Mouse (Mus musculus): Measurements from ENCODE around the gene Gm128. TPM values are rescaled to one million over a fixed set of nuclear protein-coding genes. Genes with fewer than 3 reads are reported as not detected.
A peak's percentile ranks its signal among the peaks of the same experiment; 100 is the strongest.

The Gm128 gene
- polyA plus RNA-seq, 1 experiment from 2014 or later, result 0.29 TPM

GRCm38 (mm10) chr3:95256931-95257330 is 15.5 kb upstream of the Gm128 start:
- H3K36me3 ChIP-seq (ENCODE audit: control insufficient read depth, insufficient read depth, low read length), result peaks cover 41% of the 10 kb centered on the region
- no peaks in the 10 kb centered on the region for H3K9me3 ChIP-seq (ENCODE audit: control insufficient read depth, low read length)
- no peak overlapping the region for H3K4me3 ChIP-seq (ENCODE audit: low read length)
- WGBS, result 89% methylated on average over 5 of the region's 5 CpGs
- H3K27me3 ChIP-seq (ENCODE audit: control insufficient read depth, insufficient read depth, low read depth, low read length), result no peaks in the 10 kb centered on the region
- H3K27ac ChIP-seq (ENCODE audit: low read length), result no peak overlapping the region
- no peaks in the 10 kb centered on the region for H3K4me1 ChIP-seq (replicated peaks; ENCODE audit: control insufficient read depth, insufficient read depth, low read length)
- no peak for ATAC-seq (ENCODE audit: low read depth)
- no peak overlapping the region for H3K9ac ChIP-seq (ENCODE audit: low read length)
- H3K4me2 ChIP-seq (ENCODE audit: low read depth, low read length), result no peak overlapping the region

DNA sequence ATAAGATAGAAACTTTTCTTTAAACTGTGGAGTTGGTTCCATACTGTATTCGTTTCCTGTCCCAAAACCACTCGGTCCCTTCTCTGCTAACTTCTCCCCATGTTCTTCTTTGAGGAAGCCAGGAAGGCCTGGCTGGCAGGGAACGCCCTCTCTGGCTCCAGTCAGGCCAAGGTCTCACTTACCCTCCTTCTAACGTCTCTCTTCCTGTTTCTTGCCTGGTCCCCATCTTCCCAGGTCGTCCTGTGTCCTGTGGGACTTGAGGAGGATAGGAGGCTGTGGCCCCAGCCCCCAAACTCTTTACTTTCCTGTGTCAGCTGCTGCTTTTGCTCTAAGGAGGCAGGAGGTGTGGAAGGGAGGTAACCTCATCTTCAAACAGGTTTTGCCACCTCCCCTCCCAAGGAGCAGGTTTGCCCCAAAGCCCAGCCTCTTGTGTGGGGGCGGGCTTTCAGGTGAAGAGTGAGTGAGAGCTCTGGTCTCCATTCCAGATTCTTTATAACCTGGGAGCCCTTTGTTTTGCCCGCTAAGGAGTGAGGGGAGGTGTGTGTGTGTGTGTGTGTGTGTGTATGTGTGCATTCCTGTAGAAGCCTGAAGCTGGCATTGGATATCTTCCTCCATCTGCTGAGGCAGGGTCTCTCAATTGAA is 9.5 kb upstream of the Gm128 start, which contains the start of gene Bnipl:
Bnipl (minus strand) TSS at position 411 of the 642 bp plus-strand sequence.
- 34% methylated on average over 7 of the region's 7 CpGs for WGBS
- H3K4me3 ChIP-seq (ENCODE audit: low read length), result 0 out of 2 replicates have a peak within 1 kb of the TSS, but pooled peaks have one; percentile 10
- H3K27ac ChIP-seq (ENCODE audit: low read length), result peak within 1 kb of the TSS; percentile 78
- H3K27me3 ChIP-seq (ENCODE audit: control insufficient read depth, insufficient read depth, low read depth, low read length), result no peaks in the 10 kb centered on the region
- H3K9ac ChIP-seq (ENCODE audit: low read length), result peak within 1 kb of the TSS; percentile 38; the same call in 1 of the 2 replicates
- ATAC-seq (ENCODE audit: low read depth), result peak; percentile 81
- H3K4me1 ChIP-seq (replicated peaks; ENCODE audit: control insufficient read depth, insufficient read depth, low read length), result no peaks in the 10 kb centered on the region
- H3K4me2 ChIP-seq (ENCODE audit: low read depth, low read length), result peak within 1 kb of the TSS; percentile 38
- H3K9me3 ChIP-seq (ENCODE audit: control insufficient read depth, low read length), result no peaks in the 10 kb centered on the region
- H3K36me3 ChIP-seq (ENCODE audit: control insufficient read depth, insufficient read depth, low read length), result peaks cover 7% of the 10 kb centered on the region

DNA sequence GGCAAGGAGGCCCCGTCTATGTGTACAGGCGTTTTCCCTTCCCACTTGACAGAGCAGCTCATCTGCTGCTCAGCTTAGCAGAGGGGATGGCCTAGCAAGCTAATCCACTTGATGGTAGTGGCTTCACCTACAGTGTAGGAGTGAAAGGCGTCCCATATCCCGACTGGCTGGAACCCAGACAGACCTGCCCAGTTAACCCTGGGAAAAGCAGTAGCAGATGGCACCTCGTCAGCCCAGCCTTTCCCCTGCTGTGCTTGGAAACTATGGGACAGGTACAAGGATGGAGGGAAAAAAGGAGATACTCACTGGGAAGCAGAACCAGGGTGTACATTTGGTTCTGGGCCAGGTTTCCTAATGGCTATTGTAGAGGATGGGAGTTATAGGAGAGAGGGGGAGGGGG is 9.0 kb upstream of the Gm128 start:
- Histone ChIP-seq H3K9ac (ENCODE audit: low read length) (0 out of 2 replicates have a peak overlapping the region, but pooled peaks have one; percentile 21), H3K36me3 (ENCODE audit: control insufficient read depth, insufficient read depth, low read length) (peaks cover 9% of the 10 kb centered on the region), H3K27ac (ENCODE audit: low read length) (peak overlapping the region; percentile 78; the same call in 1 of the 2 replicates), H3K27me3 (ENCODE audit: control insufficient read depth, insufficient read depth, low read depth, low read length) (no peaks in the 10 kb centered on the region), H3K9me3 (ENCODE audit: control insufficient read depth, low read length) (no peaks in the 10 kb centered on the region), H3K4me2 (ENCODE audit: low read depth, low read length) (peak overlapping the region; percentile 38), H3K4me1 (replicated peaks; ENCODE audit: control insufficient read depth, insufficient read depth, low read length) (no peaks in the 10 kb centered on the region), H3K4me3 (ENCODE audit: low read length) (no peak overlapping the region)
- no peak; the same call in 1 of the 2 replicates for ATAC-seq (ENCODE audit: low read depth)
- 57% methylated on average over 5 of the region's 5 CpGs for WGBS

- Histone ChIP-seq H3K4me1 (replicated peaks; ENCODE audit: control insufficient read depth, insufficient read depth, low read length) (no peaks in the 10 kb centered on the region), H3K27ac (ENCODE audit: low read length) (no peak overlapping the region), H3K9me3 (ENCODE audit: control insufficient read depth, low read length) (no peaks in the 10 kb centered on the region), H3K4me2 (ENCODE audit: low read depth, low read length) (no peak overlapping the region), H3K27me3 (ENCODE audit: control insufficient read depth, insufficient read depth, low read depth, low read length) (no peaks in the 10 kb centered on the region), H3K4me3 (ENCODE audit: low read length) (no peak overlapping the region), H3K9ac (ENCODE audit: low read length) (no peak overlapping the region), H3K36me3 (ENCODE audit: control insufficient read depth, insufficient read depth, low read length) (peaks cover 6% of the 10 kb centered on the region; the same call in 1 of the 2 replicates)
- no peak for ATAC-seq (ENCODE audit: low read depth)
- 61% methylated on average over 1 of the region's 1 CpGs for WGBS
These were observed 6.4 kb upstream of the Gm128 start for GRCm38 (mm10) chr3:95247660-95248336.

GRCm38 (mm10) chr3:95246465-95247231 is 5.2 kb upstream of the Gm128 start:
- no peaks in the 10 kb centered on the region for H3K27me3 ChIP-seq (ENCODE audit: control insufficient read depth, insufficient read depth, low read depth, low read length)
- 71% methylated on average over 5 of the region's 5 CpGs for WGBS
- no peak overlapping the region for H3K27ac ChIP-seq (ENCODE audit: low read length)
- H3K4me2 ChIP-seq (ENCODE audit: low read depth, low read length), result no peak overlapping the region
- H3K4me1 ChIP-seq (replicated peaks; ENCODE audit: control insufficient read depth, insufficient read depth, low read length), result no peaks in the 10 kb centered on the region
- H3K9me3 ChIP-seq (ENCODE audit: control insufficient read depth, low read length), result no peaks in the 10 kb centered on the region
- H3K36me3 ChIP-seq (ENCODE audit: control insufficient read depth, insufficient read depth, low read length), result peaks cover 6% of the 10 kb centered on the region; the same call in 1 of the 2 replicates
- peak; percentile 64 for ATAC-seq (ENCODE audit: low read depth)
- H3K4me3 ChIP-seq (ENCODE audit: low read length), result no peak overlapping the region
- no peak overlapping the region for H3K9ac ChIP-seq (ENCODE audit: low read length)

DNA sequence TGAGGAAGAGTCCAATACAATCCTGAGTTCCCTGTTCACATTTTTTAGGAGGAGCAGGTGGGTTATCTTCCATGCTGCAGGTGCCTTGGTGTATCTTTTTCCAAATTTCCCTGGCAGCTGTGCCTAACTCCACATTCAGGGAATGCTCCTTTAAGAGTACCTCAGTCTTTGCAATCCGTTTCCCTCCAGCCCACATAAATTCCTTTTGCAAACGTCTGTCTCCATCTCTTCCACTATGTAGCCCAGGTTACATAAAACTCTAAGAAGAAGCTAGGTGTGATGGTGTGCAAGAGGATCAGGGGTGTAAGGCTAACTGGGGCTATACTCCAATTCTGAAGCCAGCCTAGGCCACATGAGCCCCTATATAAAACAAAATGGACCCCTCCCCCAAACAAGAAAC is 1.7 kb upstream of the Gm128 start:
- no peak for ATAC-seq (ENCODE audit: low read depth)
- Histone ChIP-seq H3K4me3 (ENCODE audit: low read length) (no peak overlapping the region), H3K27ac (ENCODE audit: low read length) (no peak overlapping the region), H3K36me3 (ENCODE audit: control insufficient read depth, insufficient read depth, low read length) (peaks cover 10% of the 10 kb centered on the region), H3K9me3 (ENCODE audit: control insufficient read depth, low read length) (no peaks in the 10 kb centered on the region), H3K9ac (ENCODE audit: low read length) (no peak overlapping the region), H3K4me2 (ENCODE audit: low read depth, low read length) (no peak overlapping the region), H3K27me3 (ENCODE audit: control insufficient read depth, insufficient read depth, low read depth, low read length) (no peaks in the 10 kb centered on the region), H3K4me1 (replicated peaks; ENCODE audit: control insufficient read depth, insufficient read depth, low read length) (peaks cover 5% of the 10 kb centered on the region)
- 71% methylated on average over 2 of the region's 2 CpGs for WGBS

DNA sequence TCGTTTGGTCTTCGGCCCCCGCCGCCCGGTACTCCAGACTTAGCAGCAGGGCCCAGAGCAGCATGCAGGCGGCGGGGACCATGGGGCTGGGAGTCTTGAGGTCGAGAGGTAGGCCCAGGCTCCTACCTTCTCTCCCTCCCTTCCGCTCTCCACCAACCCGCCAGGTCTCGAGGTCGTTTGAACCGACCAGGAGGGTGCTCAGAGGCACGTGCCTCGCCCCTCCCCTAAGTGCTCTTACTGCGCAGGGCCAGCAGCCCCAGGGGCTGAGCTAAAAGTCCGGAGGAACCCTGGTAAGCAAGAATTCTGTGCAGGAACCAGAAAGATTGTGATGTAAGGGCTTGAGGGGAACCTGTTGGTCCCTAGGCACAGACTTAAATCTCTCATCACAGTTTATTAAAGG is 498 bp downstream of the Gm128 start:
- 25% methylated on average over 17 of the region's 17 CpGs for WGBS
- Histone ChIP-seq H3K9me3 (ENCODE audit: control insufficient read depth, low read length) (no peaks in the 10 kb centered on the region), H3K27me3 (ENCODE audit: control insufficient read depth, insufficient read depth, low read depth, low read length) (no peaks in the 10 kb centered on the region), H3K27ac (ENCODE audit: low read length) (no peak overlapping the region), H3K9ac (ENCODE audit: low read length) (peak overlapping the region; percentile 39; the same call in 1 of the 2 replicates), H3K4me3 (ENCODE audit: low read length) (no peak overlapping the region), H3K4me2 (ENCODE audit: low read depth, low read length) (peak overlapping the region; percentile 24; the same call in 1 of the 2 replicates), H3K4me1 (replicated peaks; ENCODE audit: control insufficient read depth, insufficient read depth, low read length) (peaks cover 5% of the 10 kb centered on the region), H3K36me3 (ENCODE audit: control insufficient read depth, insufficient read depth, low read length) (peaks cover 20% of the 10 kb centered on the region)
- peak; percentile 76 for ATAC-seq (ENCODE audit: low read depth)

GRCm38 (mm10) chr3:95239971-95240370 is 1.4 kb downstream of the Gm128 start:
- no peak overlapping the region for H3K9ac ChIP-seq (ENCODE audit: low read length)
- no peak overlapping the region for H3K4me3 ChIP-seq (ENCODE audit: low read length)
- peaks cover 20% of the 10 kb centered on the region for H3K36me3 ChIP-seq (ENCODE audit: control insufficient read depth, insufficient read depth, low read length)
- H3K27me3 ChIP-seq (ENCODE audit: control insufficient read depth, insufficient read depth, low read depth, low read length), result no peaks in the 10 kb centered on the region
- peaks cover 5% of the 10 kb centered on the region for H3K4me1 ChIP-seq (replicated peaks; ENCODE audit: control insufficient read depth, insufficient read depth, low read length)
- no peak overlapping the region for H3K27ac ChIP-seq (ENCODE audit: low read length)
- WGBS, result 77% methylated on average over 12 of the region's 12 CpGs
- no peaks in the 10 kb centered on the region for H3K9me3 ChIP-seq (ENCODE audit: control insufficient read depth, low read length)
- ATAC-seq (ENCODE audit: low read depth), result no peak
- H3K4me2 ChIP-seq (ENCODE audit: low read depth, low read length), result no peak overlapping the region

DNA sequence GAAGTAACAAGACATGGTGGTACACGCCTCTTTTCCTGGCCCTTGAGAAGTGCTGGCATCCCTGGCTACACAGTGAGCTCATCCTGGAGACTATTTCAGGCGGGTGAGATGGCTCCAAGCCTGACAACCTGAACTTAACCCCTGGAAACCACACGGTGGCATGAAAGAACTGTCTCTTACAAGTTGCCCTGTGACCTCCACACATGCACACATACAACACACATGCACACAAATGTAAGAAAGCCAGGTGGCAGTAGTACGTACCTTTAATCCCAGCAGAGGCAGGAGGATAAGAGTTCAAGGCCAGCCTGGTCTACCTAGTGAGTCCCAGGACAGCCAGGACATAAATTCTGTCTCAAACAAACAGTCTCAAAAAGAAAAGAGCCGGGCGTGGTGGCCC is 2.4 kb downstream of the Gm128 start:
- Histone ChIP-seq H3K9me3 (ENCODE audit: control insufficient read depth, low read length) (no peaks in the 10 kb centered on the region), H3K4me2 (ENCODE audit: low read depth, low read length) (no peak overlapping the region), H3K4me1 (replicated peaks; ENCODE audit: control insufficient read depth, insufficient read depth, low read length) (peaks cover 5% of the 10 kb centered on the region), H3K9ac (ENCODE audit: low read length) (no peak overlapping the region), H3K36me3 (ENCODE audit: control insufficient read depth, insufficient read depth, low read length) (peaks cover 28% of the 10 kb centered on the region), H3K27ac (ENCODE audit: low read length) (no peak overlapping the region), H3K4me3 (ENCODE audit: low read length) (no peak overlapping the region), H3K27me3 (ENCODE audit: control insufficient read depth, insufficient read depth, low read depth, low read length) (no peaks in the 10 kb centered on the region)
- no peak for ATAC-seq (ENCODE audit: low read depth)
- WGBS, result 80% methylated on average over 6 of the region's 6 CpGs

All from lung, embryonic 16.5 days (tissue).